Mouse (Mus musculus) hindbrain, postnatal 0 days (tissue): ENCODE data around the gene Nfatc2. TPM values are rescaled to one million over a fixed set of nuclear protein-coding genes. Genes with fewer than 3 reads are reported as not detected.

Experiments
- ATAC-seq: fragments of 200-750 bp; cut with Nextera tagmentation; 2 replicates; pipeline ENCODE4 v1.8.0; 2017; ENCODE audit warnings: mild to moderate bottlenecking, moderate TSS enrichment, moderate library complexity
- DNase-seq: peaks from one replicate; pipeline ENCODE4 v3.0.0-alpha.2; 2015; ENCODE audit warnings: low spot score
- H3K27ac ChIP-seq: fragments of 300-500 bp; sonication (generic); 2 replicates; pipeline ENCODE4 v1.5.1; 2014; ENCODE audit warnings: mild to moderate bottlenecking
- H3K27me3 ChIP-seq: fragments of 300-500 bp; sonication (generic); 2 replicates; pipeline ENCODE4 v1.6.1; 2014; ENCODE audit warnings: low read length, mixed read lengths; ENCODE audit not compliant: insufficient read depth
- H3K36me3 ChIP-seq: fragments of 300-500 bp; sonication (generic); 2 replicates; pipeline ENCODE4 v1.6.1; 2014; ENCODE audit warnings: low read length, mixed read lengths; ENCODE audit not compliant: insufficient read depth
- H3K4me1 ChIP-seq: fragments of 300-500 bp; sonication (generic); 2 replicates; pipeline ENCODE4 v1.6.1; 2014; ENCODE audit warnings: antibody characterized with exemption, low read length, mixed read lengths; ENCODE audit not compliant: insufficient read depth
- H3K4me2 ChIP-seq: fragments of 300-500 bp; sonication (generic); 2 replicates; pipeline ENCODE4 v1.6.1; 2014; ENCODE audit warnings: low read depth, mild to moderate bottlenecking, low read length, moderate library complexity, mixed read lengths
- H3K4me3 ChIP-seq: fragments of 300-500 bp; sonication (generic); 2 replicates; pipeline ENCODE4 v1.5.1; 2014; ENCODE audit warnings: low read length
- H3K9ac ChIP-seq: fragments of 300-500 bp; sonication (generic); replicated peaks from 2 replicates; pipeline ENCODE4 v1.6.1; 2014; ENCODE audit warnings: mild to moderate bottlenecking, low read length, moderate library complexity, mixed read lengths
- H3K9me3 ChIP-seq: fragments of 300-500 bp; sonication (generic); 2 replicates; pipeline ENCODE4 v1.6.1; 2016; ENCODE audit warnings: low read length, mixed read lengths
- CTCF ChIP-seq: IDR thresholded peaks from 2 replicates; pipeline ENCODE4 v1.5.1; 2016; ENCODE audit warnings: antibody characterized with exemption, control low read depth, low read depth
- WGBS: fragments of 180-500 bp; shearing (Covaris S2); extraction: QIAGEN DNeasy Blood & Tissue Kit; methylation state at CpG from one replicate; pipeline ENCODE4 v1.1.7; 2014; 5-methylcytosine and 5-hydroxymethylcytosine counted together
- polyA plus RNA-seq: library from polyadenylated mRNA; unstranded; fragments of >200 nt; fragmentation: Nextera tagmentation; extraction: Ambion mirVana; gene quantifications from 2 replicates; pipeline ENCODE4 v1.2.1, GENCODE M21; 2015
- total RNA-seq: library from RNA; depleted of rRNA; stranded (reverse); fragments of >200 nt; gene quantifications from 2 replicates; pipeline ENCODE4 v1.2.3, GENCODE M21; 2014

Gene Nfatc2
- total and polyA plus RNA-seq, 2 experiments from 2014 or later: 6.5 to 8.5 TPM

DNA sequence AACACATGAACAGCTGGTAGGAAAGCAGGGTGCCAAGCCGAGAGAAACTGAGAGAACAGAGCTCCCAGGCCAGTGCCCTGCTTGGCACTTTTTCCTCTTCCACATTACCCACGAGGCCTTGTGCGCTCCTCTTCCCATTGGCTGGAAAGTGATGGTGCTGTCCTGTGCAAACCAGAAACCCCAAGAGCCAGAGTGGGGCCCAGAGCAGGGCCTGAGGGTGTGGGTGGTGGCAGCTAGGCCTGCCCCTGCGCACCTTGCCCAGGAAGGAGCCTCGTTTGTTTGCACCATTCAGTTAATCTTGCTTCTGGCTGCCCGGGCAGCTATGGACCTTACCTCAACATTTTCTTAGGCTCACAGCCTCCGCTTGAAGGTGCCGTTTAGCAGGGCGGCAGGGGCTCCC, 139.6 kb downstream of the Nfatc2 start:
- H3K9me3 ChIP-seq: no peaks in the 10 kb centered on the region
- no peaks in the 10 kb centered on the region for H3K27me3 ChIP-seq
- no peaks in the 10 kb centered on the region for H3K36me3 ChIP-seq

GRCm38 (mm10) chr2:168459627-168460026, 141.8 kb downstream of the Nfatc2 start:
- ATAC-seq: no peak
- no peak overlapping the region for H3K4me3 ChIP-seq
- no peak overlapping the region for H3K27ac ChIP-seq
- 67% methylated on average over 5 of the region's 5 CpGs for WGBS
- no peaks in the 10 kb centered on the region for H3K27me3 ChIP-seq
- DNase-seq: no peak
- no peaks in the 10 kb centered on the region for H3K36me3 ChIP-seq
- no peaks in the 10 kb centered on the region for H3K4me1 ChIP-seq
- no peaks in the 10 kb centered on the region for H3K9me3 ChIP-seq
- H3K9ac ChIP-seq: no peak overlapping the region
- peak; percentile 57 for TF ChIP-seq CTCF
- no peak overlapping the region for H3K4me2 ChIP-seq

More for the DNA sequence above, 139.6 kb downstream of the Nfatc2 start:
- Histone ChIP-seq H3K9ac (no peak overlapping the region), H3K27ac (no peak overlapping the region), H3K4me1 (no peaks in the 10 kb centered on the region), H3K4me3 (no peak overlapping the region), H3K4me2 (no peak overlapping the region)
- ATAC-seq (no peak), DNase-seq (no peak)
- TF ChIP-seq CTCF: no peak
- 78% methylated on average over 9 of the region's 9 CpGs for whole genome bisulfite sequencing

DNA sequence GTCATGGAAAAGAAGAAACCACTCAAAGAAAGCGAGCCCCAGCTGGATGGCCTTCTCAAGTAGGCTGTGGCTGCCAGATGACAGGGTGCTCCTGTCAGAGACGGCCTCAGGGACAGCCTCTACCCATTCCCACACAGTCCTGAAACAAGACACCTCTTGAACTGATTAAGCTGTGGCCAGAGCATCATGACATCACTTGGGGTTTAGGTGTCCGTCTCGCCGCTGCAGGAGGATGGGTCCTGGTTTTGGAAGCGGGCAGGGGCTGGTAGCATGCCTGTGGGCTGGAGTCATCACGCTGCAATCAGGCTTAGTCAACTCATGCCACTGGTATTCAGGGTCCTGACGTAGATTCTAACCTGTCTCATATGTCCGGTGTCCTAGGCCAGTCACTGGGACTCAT, 142.9 kb downstream of the Nfatc2 start:
- Histone ChIP-seq H3K4me1 (no peaks in the 10 kb centered on the region), H3K9me3 (no peaks in the 10 kb centered on the region)
- 88% methylated on average over 9 of the region's 9 CpGs for WGBS

DNA sequence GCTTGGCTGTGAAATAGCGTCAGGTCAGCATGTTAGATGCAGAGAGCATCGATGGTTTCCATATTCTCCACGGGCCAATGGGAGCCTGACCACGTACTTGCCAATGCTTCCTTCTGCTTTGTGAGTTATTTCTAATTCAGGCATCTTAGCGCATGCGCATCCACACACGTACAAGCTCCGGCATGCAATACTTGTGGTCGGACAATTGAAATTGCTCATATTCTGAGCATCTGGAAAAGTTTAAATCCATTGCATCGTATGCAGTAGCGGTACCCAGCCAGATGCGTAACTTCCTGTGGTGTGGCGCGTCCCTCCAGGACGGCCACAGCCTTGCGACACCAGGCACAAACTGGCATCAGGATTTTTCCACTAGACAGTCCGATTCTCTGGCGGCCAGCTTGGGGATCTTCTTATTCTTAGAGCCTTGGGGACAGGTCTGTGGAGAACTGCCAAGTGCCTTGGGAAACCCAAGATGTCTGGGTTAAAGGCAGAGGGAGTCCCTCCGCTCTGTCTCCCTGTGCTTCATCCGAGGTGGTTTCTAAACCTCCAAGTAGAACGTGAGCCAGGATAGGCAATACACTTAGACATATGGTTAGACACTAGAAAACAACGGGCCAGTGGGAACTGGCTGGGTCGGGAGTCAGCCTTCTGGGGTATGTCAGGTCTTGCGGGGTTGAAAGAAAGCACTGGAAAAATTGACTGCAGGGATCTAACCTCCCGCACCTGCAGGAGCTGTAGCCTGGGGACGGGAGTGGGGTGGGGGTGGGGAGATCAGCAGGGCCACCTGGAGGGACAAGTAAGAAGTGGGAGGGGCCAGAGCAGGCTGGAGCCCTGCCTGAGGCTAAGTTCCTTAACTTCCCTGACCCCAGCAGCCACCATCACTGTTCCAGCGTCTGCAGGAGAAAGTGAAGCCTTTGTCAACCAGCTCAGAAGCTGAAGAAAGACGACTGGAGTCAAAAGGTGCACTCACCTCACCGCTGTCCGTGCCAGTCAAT, 149.4 kb downstream of the Nfatc2 start:
- Histone ChIP-seq H3K27me3 (no peaks in the 10 kb centered on the region), H3K4me2 (no peak overlapping the region), H3K9ac (no peak overlapping the region), H3K27ac (no peak overlapping the region), H3K36me3 (no peaks in the 10 kb centered on the region), H3K4me1 (no peaks in the 10 kb centered on the region), H3K9me3 (no peaks in the 10 kb centered on the region), H3K4me3 (no peak overlapping the region)
- no peak for DNase-seq
- TF ChIP-seq CTCF: no peak
- WGBS: 58% methylated on average over 30 of the region's 30 CpGs
- peak; percentile 13; the same call in 1 of the 2 replicates for ATAC-seq

More for the DNA sequence above, 142.9 kb downstream of the Nfatc2 start:
- DNase-seq (no peak), ATAC-seq (no peak)
- Histone ChIP-seq H3K36me3 (no peaks in the 10 kb centered on the region), H3K27me3 (no peaks in the 10 kb centered on the region), H3K27ac (no peak overlapping the region), H3K4me3 (no peak overlapping the region), H3K4me2 (no peak overlapping the region), H3K9ac (no peak overlapping the region)
- no peak for TF ChIP-seq CTCF

DNA sequence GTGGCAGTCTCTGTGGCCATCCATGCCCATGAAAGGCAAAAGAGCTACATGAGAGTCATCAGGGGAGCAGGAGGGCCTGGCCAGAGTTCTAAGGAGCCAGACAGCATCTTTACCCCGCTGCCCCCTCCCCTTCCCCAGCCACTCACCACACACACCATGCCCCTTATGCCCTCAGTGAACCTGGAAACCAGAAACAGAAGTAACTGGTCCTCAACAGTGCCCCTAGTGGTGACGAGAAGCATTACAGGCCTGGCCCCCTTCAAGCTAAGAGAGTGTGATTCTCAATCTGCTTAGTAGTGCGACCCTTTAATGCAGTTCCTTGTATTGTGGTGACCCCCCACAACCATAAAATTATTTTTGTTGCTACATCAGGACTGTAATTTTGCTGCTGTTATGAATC, 150.5 kb downstream of the Nfatc2 start:
- Histone ChIP-seq H3K27me3 (no peaks in the 10 kb centered on the region), H3K4me3 (no peak overlapping the region), H3K36me3 (no peaks in the 10 kb centered on the region), H3K9ac (no peak overlapping the region), H3K4me2 (no peak overlapping the region), H3K4me1 (no peaks in the 10 kb centered on the region), H3K9me3 (no peaks in the 10 kb centered on the region), H3K27ac (no peak overlapping the region)
- ATAC-seq (no peak), DNase-seq (peak; percentile 69)
- TF ChIP-seq CTCF: peak; percentile 90
- WGBS: 12% methylated on average over 3 of the region's 3 CpGs

- Histone ChIP-seq H3K36me3 (no peaks in the 10 kb centered on the region), H3K9me3 (no peaks in the 10 kb centered on the region), H3K27ac (no peak overlapping the region), H3K4me3 (no peak overlapping the region), H3K4me2 (no peak overlapping the region), H3K4me1 (no peaks in the 10 kb centered on the region), H3K9ac (no peak overlapping the region), H3K27me3 (no peaks in the 10 kb centered on the region)
- DNase-seq (no peak), ATAC-seq (no peak)
- no peak for TF ChIP-seq CTCF
- WGBS: 53% methylated on average over 5 of the region's 5 CpGs
Measured at GRCm38 (mm10) chr2:168448054-168448453, 153.4 kb downstream of the Nfatc2 start.

GRCm38 (mm10) chr2:168447601-168448000, 153.9 kb downstream of the Nfatc2 start:
- Histone ChIP-seq H3K27me3 (no peaks in the 10 kb centered on the region), H3K27ac (no peak overlapping the region), H3K4me1 (no peaks in the 10 kb centered on the region), H3K36me3 (no peaks in the 10 kb centered on the region), H3K4me3 (no peak overlapping the region), H3K4me2 (no peak overlapping the region), H3K9me3 (no peaks in the 10 kb centered on the region), H3K9ac (no peak overlapping the region)
- ATAC-seq (no peak), DNase-seq (peak; percentile 39)
- WGBS: 24% methylated on average over 4 of the region's 4 CpGs
- no peak for TF ChIP-seq CTCF
